ENCODE assay signal across 12 mouse cellular contexts in the genomic region with DNA sequence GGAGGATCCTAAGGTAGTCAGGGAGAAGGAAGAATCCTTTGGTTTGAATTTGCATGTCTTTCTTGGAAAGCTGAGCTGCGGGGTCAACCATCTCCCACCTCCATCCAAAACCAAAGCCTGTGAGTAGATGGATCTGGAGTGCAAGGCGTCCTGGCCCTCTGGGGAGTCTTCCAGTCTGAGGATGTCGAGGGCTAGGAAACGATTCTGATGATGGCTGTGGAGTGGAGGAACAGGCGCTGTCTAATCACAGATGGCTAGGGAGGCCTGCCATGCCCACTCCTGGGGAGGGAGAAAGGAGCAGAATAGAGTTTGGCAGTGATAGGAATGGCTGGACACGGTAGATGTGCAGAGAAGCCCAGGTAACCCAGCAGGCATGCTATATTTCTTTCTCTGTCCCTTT.
DNase-seq lines count a peak whose midpoint lies in the region; ATAC-seq lines count a peak whose summit lies in the region.
"Had no signal": no experiment of that assay in that cellular context is flagged by ENCODE, and none has a peak within 500 bp of the region (broad histone marks: within the 10 kb centered on the region; RNA-seq: fewer than 3 reads in every experiment).

No protein-coding gene starts in this region.

- H3K36me3 ChIP-seq in midbrain, embryonic 10.5 days = 0 out of 2 replicates have a peak, but pooled peaks cover 6% of the 10 kb centered on the region
- no peaks in the 10 kb centered on the region for H3K36me3 ChIP-seq in midbrain, embryonic 11.5 days (ENCODE audit: control insufficient read depth, insufficient read depth, low read length)
- no peaks in the 10 kb centered on the region for H3K36me3 ChIP-seq in hindbrain, embryonic 14.5 days (replicated peaks; ENCODE audit: control insufficient read depth, insufficient read depth)
- no peaks in the 10 kb centered on the region; the same call in 1 of the 2 replicates for H3K36me3 ChIP-seq in neural tube, embryonic 15.5 days
- H3K36me3 ChIP-seq: liver, embryonic 15.5 days had no signal

- H3K27ac ChIP-seq in midbrain, embryonic 10.5 days (replicated peaks) = peak overlapping the region; percentile 84; the same call in 1 of the 2 replicates
- H3K27ac ChIP-seq in midbrain, embryonic 11.5 days (ENCODE audit: low read depth, low read length) = no peak overlapping the region; the same call in 1 of the 2 replicates
- H3K27ac ChIP-seq in hindbrain, embryonic 14.5 days = 0 out of 2 replicates have a peak overlapping the region, but pooled peaks have one; percentile 43
- peak overlapping the region; percentile 67 for H3K27ac ChIP-seq in neural tube, embryonic 15.5 days (replicated peaks)
- H3K27ac ChIP-seq: liver, embryonic 15.5 days; macrophage; stomach, postnatal 0 days had no signal

- H3K9ac ChIP-seq in midbrain, embryonic 11.5 days (ENCODE audit: low read length) = no peak overlapping the region
- no peak overlapping the region for H3K9ac ChIP-seq in hindbrain, embryonic 14.5 days
- H3K9ac ChIP-seq in neural tube, embryonic 15.5 days (replicated peaks) = no peak overlapping the region
- H3K9ac ChIP-seq: liver, embryonic 15.5 days had no signal

- no peak for ATAC-seq in midbrain, embryonic 11.5 days (ENCODE audit: low FRiP score)
- ATAC-seq in hindbrain, embryonic 14.5 days (ENCODE audit: low FRiP score) = no peak
- no peak for ATAC-seq in neural tube, embryonic 15.5 days (ENCODE audit: low FRiP score)
- ATAC-seq: intestine, postnatal 0 days had no signal

- no peak overlapping the region for H3K4me2 ChIP-seq in midbrain, embryonic 11.5 days
- H3K4me2 ChIP-seq in hindbrain, embryonic 14.5 days (replicated peaks) = no peak overlapping the region
- no peak overlapping the region for H3K4me2 ChIP-seq in neural tube, embryonic 15.5 days
- H3K4me2 ChIP-seq: liver, embryonic 15.5 days had no signal

- no peaks in the 10 kb centered on the region for H3K9me3 ChIP-seq in midbrain, embryonic 10.5 days (replicated peaks)
- H3K9me3 ChIP-seq in midbrain, embryonic 11.5 days (ENCODE audit: control insufficient read depth, low read length) = no peaks in the 10 kb centered on the region
- no peaks in the 10 kb centered on the region for H3K9me3 ChIP-seq in hindbrain, embryonic 14.5 days (ENCODE audit: control insufficient read depth, low read length)
- no peaks in the 10 kb centered on the region for H3K9me3 ChIP-seq in neural tube, embryonic 15.5 days (replicated peaks)
- H3K9me3 ChIP-seq: liver, embryonic 15.5 days had no signal

- no peak overlapping the region for H3K4me3 ChIP-seq in midbrain, embryonic 10.5 days
- no peak overlapping the region for H3K4me3 ChIP-seq in midbrain, embryonic 11.5 days (ENCODE audit: low read depth, low read length)
- no peak overlapping the region for H3K4me3 ChIP-seq in hindbrain, embryonic 14.5 days (replicated peaks; ENCODE audit: low read length)
- H3K4me3 ChIP-seq in neural tube, embryonic 15.5 days (replicated peaks) = no peak overlapping the region
- H3K4me3 ChIP-seq: liver, embryonic 15.5 days had no signal

- peaks cover 51% of the 10 kb centered on the region for H3K4me1 ChIP-seq in midbrain, embryonic 10.5 days
- H3K4me1 ChIP-seq in midbrain, embryonic 11.5 days (ENCODE audit: control insufficient read depth, insufficient read depth, low read length) = peaks cover 36% of the 10 kb centered on the region
- H3K4me1 ChIP-seq in hindbrain, embryonic 14.5 days (replicated peaks; ENCODE audit: control insufficient read depth, insufficient read depth, low read length) = peaks cover 44% of the 10 kb centered on the region
- H3K4me1 ChIP-seq in neural tube, embryonic 15.5 days = peaks cover 52% of the 10 kb centered on the region
- H3K4me1 ChIP-seq: liver, embryonic 15.5 days had no signal

- 86% methylated on average over 6 of the region's 6 CpGs for WGBS in midbrain, embryonic 10.5 days
- 67% methylated on average over 6 of the region's 6 CpGs for WGBS in midbrain, embryonic 11.5 days
- 64% methylated on average over 6 of the region's 6 CpGs for WGBS in hindbrain, embryonic 14.5 days
- 55% methylated on average over 6 of the region's 6 CpGs for WGBS in neural tube, embryonic 15.5 days

- no peaks in the 10 kb centered on the region for H3K27me3 ChIP-seq in midbrain, embryonic 10.5 days (ENCODE audit: low read depth, poor library complexity, severe bottlenecking)
- H3K27me3 ChIP-seq in midbrain, embryonic 11.5 days (ENCODE audit: control insufficient read depth, insufficient read depth, low read length) = no peaks in the 10 kb centered on the region
- H3K27me3 ChIP-seq in hindbrain, embryonic 14.5 days (ENCODE audit: control insufficient read depth, insufficient read depth, low read length) = no peaks in the 10 kb centered on the region
- no peaks in the 10 kb centered on the region for H3K27me3 ChIP-seq in neural tube, embryonic 15.5 days (replicated peaks)
- H3K27me3 ChIP-seq: liver, embryonic 15.5 days had no signal

- no peak for DNase-seq in midbrain, embryonic 10.5 days (ENCODE audit: low spot score)
- DNase-seq in midbrain, embryonic 11.5 days (ENCODE audit: low spot score, missing footprints) = no peak
- peak; percentile 78 to 84 for DNase-seq in cerebellum, postnatal 10 days
- DNase-seq in hindbrain, embryonic 14.5 days (ENCODE audit: low spot score) = no peak
- DNase-seq in gastrocnemius, postnatal 25 days = no peak
- DNase-seq in layer of hippocampus, postnatal 36 days = no peak
- DNase-seq: heart, postnatal 14 days had no signal

Comparison
In these comparisons a context has a peak if more than half of its experiments do, and no peak if none do; other contexts are left out.
1. DNase-seq: peak in cerebellum, postnatal 10 days (2 of 2); none in midbrain, embryonic 10.5 days (single experiment), midbrain, embryonic 11.5 days (single experiment), hindbrain, embryonic 14.5 days (single experiment), gastrocnemius, postnatal 25 days (single experiment) and layer of hippocampus, postnatal 36 days (0 of 2).